Mouse (Mus musculus) CH12F3 (cell line): ENCODE measurements around the gene Map4k3.
"Not testable (repeated sequence)": the region's sequence is repeated elsewhere in the genome, so short reads cannot be mapped to it uniquely, and the experiment has no call there.

Experiments
- in situ Hi-C: fragments of 300-500 bp; cut with MboI; formaldehyde crosslinking; loops from 2 replicates; pipeline ENCODE4 v1.14.3; 2020; ENCODE audit warnings: low sequenced_read_pairs

Map4k3 gene

GRCm38 (mm10) chr17:80535633-80536032 is 192.7 kb downstream of the Map4k3 start:
- in situ Hi-C loops = no loop called here

GRCm38 (mm10) chr17:80531351-80531750 is 196.9 kb downstream of the Map4k3 start:
- in situ Hi-C loops = not testable (repeated sequence)
